Mouse (Mus musculus) left cerebral cortex, adult 11 months (tissue): ENCODE measurements around the gene Adora2b.

Source experiments
- DNase-seq: peaks from one replicate; pipeline ENCODE4 v3.0.0; 2022; ENCODE audit warnings: low spot score

Gene Adora2b

GRCm38 (mm10) chr11:62248401-62249244, at the start of gene Adora2b:
Adora2b (plus strand) TSS chr11:62248984.
- DNase-seq = no peak

GRCm38 (mm10) chr11:62200901-62201512, 47.8 kb upstream of the Adora2b start:
- DNase-seq = no peak

- no peak for DNase-seq
These were observed 46.1 kb upstream of the Adora2b start for GRCm38 (mm10) chr11:62202645-62203044.

- no peak for DNase-seq
These were observed 39.7 kb upstream of the Adora2b start for GRCm38 (mm10) chr11:62209111-62209510.

DNA sequence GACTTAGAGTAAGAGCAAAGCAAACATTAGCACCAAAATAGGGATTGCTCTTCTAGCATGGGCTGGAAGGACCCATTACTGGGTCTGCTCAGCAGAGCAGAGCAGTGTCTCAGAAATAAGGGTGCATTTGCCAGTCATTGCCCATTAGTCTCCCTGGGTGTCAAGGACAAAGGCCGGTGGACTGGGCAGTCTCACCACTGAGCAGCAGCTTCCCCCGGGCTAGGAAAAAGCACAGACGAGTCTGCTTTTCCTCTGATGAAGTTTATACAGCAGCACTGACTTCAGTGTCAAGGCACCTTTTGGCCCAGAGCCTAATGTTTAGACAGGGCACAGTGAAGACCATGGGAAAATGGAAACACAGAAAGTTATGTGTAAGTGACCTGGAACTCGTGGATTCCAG, 38.9 kb upstream of the Adora2b start:
- DNase-seq = no peak

GRCm38 (mm10) chr11:62213384-62213989, 35.3 kb upstream of the Adora2b start:
- no peak for DNase-seq

GRCm38 (mm10) chr11:62215107-62215506, 33.7 kb upstream of the Adora2b start:
- DNase-seq = no peak

- no peak for DNase-seq
These were observed 31.0 kb upstream of the Adora2b start for GRCm38 (mm10) chr11:62217751-62218150.

DNA sequence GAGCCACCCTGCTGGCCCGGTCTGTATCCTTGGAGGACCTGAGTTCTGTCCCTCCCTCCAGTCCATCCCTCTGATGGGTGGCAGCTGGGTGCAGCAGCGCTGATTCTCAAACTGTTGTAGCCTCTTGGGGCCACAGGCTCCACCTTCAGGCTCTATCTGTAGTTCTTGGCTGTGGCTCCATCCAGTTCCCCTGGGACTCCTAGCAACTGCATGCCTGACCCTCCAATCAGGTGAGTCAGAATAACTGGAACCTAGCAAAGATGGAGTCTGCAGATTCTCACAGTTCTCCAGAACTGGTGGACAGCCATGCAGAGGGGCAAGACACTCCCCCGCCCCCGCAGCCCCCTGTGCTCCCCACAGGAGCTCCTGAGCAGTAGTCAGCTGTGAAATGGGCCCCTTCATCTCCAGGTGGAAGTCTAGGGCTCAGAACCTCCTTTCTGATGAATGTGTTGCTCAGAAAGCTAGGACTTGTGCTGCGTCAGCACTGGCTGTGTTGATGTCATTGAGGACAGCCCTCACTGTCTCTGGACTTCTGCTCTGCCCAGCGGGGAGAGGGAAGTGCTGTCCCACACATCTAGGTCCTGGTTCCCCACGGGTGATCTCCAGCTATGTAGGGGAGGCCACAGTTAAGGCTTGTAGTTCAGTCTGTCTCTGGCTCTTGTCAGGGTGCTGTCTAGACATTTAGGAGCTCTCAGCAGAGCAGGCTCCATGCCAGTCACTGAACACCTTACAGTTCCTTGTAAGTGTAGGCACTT, 27.9 kb upstream of the Adora2b start:
- DNase-seq = no peak

DNA sequence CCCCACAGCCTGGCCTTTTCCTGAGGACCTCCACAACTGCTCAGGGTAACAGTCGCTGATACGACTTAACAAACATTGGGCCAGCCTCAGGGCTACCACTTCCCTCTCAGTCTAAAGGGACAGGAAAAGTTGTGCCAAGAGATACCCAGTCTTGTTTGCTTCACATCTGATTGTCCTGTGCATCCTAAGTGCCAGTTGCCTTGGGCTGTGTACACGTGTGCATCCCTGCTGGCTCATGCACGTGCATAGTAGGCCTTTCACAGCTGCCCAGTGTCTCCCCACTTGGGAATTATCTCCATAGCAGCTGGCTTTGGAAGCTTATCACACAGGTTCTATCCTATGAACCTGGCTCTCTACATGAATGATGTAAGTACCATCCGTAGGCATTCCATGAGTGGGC, 25.4 kb upstream of the Adora2b start:
- no peak for DNase-seq

GRCm38 (mm10) chr11:62223962-62224361, 24.8 kb upstream of the Adora2b start:
- no peak for DNase-seq

- no peak for DNase-seq
These were observed 24.0 kb upstream of the Adora2b start for GRCm38 (mm10) chr11:62224797-62225196.

- DNase-seq = no peak
These were observed 8.0 kb upstream of the Adora2b start for GRCm38 (mm10) chr11:62240631-62241261.

- no peak for DNase-seq
These were observed 4.9 kb upstream of the Adora2b start for GRCm38 (mm10) chr11:62243871-62244270.

GRCm38 (mm10) chr11:62244471-62244870, 4.3 kb upstream of the Adora2b start:
- DNase-seq = no peak

DNA sequence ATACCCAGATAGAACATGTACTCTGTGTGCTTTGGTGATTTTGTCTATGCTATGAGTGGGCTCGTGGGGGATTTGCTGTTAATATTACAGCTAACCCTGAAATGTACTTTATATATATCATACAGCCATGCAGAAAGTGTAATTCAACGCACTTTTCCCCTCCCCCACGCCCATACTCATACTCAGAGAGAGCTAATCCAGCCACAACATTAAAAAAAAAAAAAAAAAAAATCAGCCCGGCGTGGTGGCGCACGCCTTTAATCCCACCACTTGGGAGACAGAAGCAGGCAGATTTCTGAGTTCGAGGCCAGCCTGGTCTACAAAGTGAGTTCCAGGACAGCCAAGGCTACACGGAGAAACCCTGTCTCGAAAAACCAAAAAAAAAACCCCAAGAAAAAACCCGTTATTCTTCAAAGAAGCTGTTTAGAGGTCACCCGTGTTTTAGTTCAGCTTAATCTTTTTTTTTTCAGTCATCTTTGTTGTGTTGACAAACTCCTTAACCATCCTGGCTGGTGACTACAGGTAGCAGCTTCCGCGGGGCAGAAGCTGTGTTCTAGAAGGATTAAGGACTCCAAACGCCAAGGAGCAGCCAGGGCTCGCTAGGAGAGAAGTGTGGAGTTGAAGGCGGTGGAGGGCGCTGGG, 904 bp upstream of the Adora2b start:
- DNase-seq = no peak

DNA sequence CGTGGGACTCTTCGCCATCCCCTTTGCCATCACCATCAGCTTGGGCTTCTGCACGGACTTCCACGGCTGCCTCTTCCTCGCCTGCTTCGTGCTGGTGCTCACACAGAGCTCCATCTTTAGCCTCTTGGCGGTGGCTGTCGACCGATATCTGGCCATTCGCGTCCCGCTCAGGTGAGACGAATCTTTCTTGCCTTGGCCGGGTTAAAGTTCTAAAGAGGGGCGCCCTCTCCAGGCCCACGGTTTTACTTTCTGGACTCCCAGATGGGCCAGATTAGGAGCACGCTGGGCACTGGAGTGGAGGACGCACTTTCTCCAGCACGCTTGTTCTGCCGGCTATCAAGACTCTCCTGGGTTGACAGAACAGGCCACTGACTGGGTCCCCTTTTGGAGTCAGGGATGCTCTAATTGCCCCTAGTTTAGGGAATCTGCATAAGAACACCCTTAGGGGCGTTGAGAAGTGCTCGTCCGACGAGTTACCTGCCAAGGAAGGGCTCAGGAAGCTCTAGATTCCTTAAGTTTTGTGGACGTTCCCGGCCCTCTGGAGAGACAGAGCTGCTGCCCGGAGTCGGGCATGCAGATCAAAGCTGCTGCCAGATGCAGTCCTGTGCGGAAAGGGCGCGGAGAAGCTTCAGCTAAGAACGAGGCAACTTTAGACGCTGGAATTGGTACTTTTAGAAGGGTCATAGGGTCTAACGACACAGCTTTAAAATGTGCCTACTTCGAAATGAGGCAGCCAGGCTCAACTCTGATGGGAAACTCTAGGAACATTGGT, 668 bp downstream of the Adora2b start:
- no peak for DNase-seq

GRCm38 (mm10) chr11:62251047-62251446, 2.3 kb downstream of the Adora2b start:
- DNase-seq = no peak

DNA sequence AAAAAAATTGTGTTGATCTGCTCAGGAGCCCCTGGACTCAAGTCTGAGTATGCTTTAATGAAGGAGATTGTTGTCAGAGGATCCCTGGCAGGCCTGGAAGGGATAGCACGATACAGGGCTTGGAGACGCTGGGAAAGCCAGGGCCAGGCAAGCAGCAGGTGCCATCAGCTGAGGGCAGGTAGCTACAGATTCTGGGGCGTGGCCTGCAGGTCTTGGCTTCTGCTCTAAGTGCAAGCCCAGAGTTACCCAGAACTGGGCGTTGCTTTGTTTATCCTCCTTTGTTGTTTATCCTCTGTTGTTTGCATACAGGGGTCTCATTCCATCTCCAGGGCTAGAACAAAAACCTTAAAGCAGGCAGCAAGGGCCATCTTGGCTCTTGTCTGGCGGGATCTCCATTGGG, 4.6 kb downstream of the Adora2b start:
- no peak for DNase-seq

- no peak for DNase-seq
These were observed 10.4 kb downstream of the Adora2b start for GRCm38 (mm10) chr11:62259214-62259613.

DNA sequence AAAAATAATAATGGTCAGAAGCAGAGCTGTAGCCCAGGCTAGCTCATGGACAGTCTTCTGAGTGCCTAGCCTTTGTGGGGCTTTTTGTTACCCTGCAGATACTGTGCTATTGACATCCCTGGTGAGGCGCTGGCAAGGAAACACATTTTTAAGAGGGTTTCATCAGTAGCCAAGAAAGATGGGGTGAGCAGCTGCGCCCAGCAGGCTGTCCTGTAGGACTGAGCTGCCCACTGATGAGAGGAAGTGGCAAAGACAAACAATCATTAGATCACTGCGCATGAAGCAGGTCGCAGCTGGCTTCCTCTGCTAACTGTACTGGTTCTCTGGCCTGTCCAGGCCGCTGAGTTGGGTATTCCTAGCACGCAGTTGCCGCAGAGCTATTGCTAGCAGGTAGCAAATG, 14.8 kb downstream of the Adora2b start:
- no peak for DNase-seq
